Mouse (Mus musculus) brain, embryonic 18.5 days (tissue): ENCODE measurements around the gene Fpr-rs7.

Source experiments
- DNase-seq: peaks from one replicate; pipeline ENCODE4 v3.0.0-alpha.2; 2012; ENCODE audit warnings: low read depth, low spot score

Gene Fpr-rs7

GRCm38 (mm10) chr17:20114126-20114525 is at the start of gene Fpr-rs7:
Fpr-rs7 (minus strand) TSS chr17:20114226.
- DNase-seq, result no peak

GRCm38 (mm10) chr17:20074090-20074489 is 39.9 kb downstream of the Fpr-rs7 start:
- DNase-seq, result no peak

GRCm38 (mm10) chr17:20071656-20072396 is 42.2 kb downstream of the Fpr-rs7 start:
- DNase-seq, result no peak
